Mouse (Mus musculus) small intestine, adult 2 months (tissue): Measurements from ENCODE around the gene Olfr273. TPM values are rescaled to one million over a fixed set of nuclear protein-coding genes. Genes with fewer than 3 reads are reported as not detected.
"Not testable (repeated sequence)": the region's sequence is repeated elsewhere in the genome, so short reads cannot be mapped to it uniquely, and the experiment has no call there.

Source experiments
- H3K27ac ChIP-seq: fragments of 200-500 bp; 2 replicates; pipeline ENCODE4 v1.5.1; 2012; ENCODE audit warnings: low read depth, low read length, control low read depth, inconsistent platforms; ENCODE audit not compliant: insufficient read depth
- H3K27me3 ChIP-seq: fragments of 200-500 bp; 2 replicates; pipeline ENCODE4 v1.6.1; 2012; ENCODE audit warnings: mild to moderate bottlenecking, moderate library complexity, low read length, inconsistent platforms; ENCODE audit not compliant: control insufficient read depth, insufficient read depth
- H3K36me3 ChIP-seq: fragments of 200-500 bp; 2 replicates; pipeline ENCODE4 v1.6.1; 2012; ENCODE audit warnings: mild to moderate bottlenecking, low read length, control low read depth, inconsistent platforms; ENCODE audit not compliant: control insufficient read depth, insufficient read depth
- H3K4me1 ChIP-seq: fragments of 200-500 bp; 2 replicates; pipeline ENCODE4 v1.6.1; 2012; ENCODE audit warnings: low read length, inconsistent platforms, mixed read lengths; ENCODE audit not compliant: control insufficient read depth, insufficient read depth, insufficient read length
- H3K4me3 ChIP-seq: fragments of 200-500 bp; 2 replicates; pipeline ENCODE4 v1.5.1; 2012; ENCODE audit warnings: low read depth, mild to moderate bottlenecking, control low read depth, inconsistent platforms, low read length, moderate library complexity
- CTCF ChIP-seq: fragments of 200-500 bp; IDR thresholded peaks from 2 replicates; pipeline ENCODE4 v1.5.1; 2012; ENCODE audit warnings: low read depth, mild to moderate bottlenecking, control low read depth, inconsistent platforms, low read length, moderate library complexity, mixed read lengths; ENCODE audit not compliant: insufficient replicate concordance, insufficient read length; ENCODE audit errors: extremely low read depth
- POLR2A ChIP-seq: fragments of 200-500 bp; IDR thresholded peaks from 2 replicates; pipeline ENCODE4 v1.6.1; 2012; ENCODE audit warnings: low read depth, mild to moderate bottlenecking, control low read depth, inconsistent platforms, low read length, moderate library complexity
- WGBS: fragments of 180-500 bp; shearing (Covaris S2); methylation state at CpG from one replicate; pipeline ENCODE4 v1.1.7; 2018; 5-methylcytosine and 5-hydroxymethylcytosine counted together
- polyA plus RNA-seq: library from polyadenylated mRNA; depleted of rRNA; stranded (reverse); fragments of >200 nt; gene quantifications from 2 replicates; pipeline ENCODE4 v1.2.3, GENCODE M21; 2012; rRNA removed

The Olfr273 gene
- not detected in 2 replicates for polyA plus RNA-seq

- WGBS: 76% methylated on average over 1 of the region's 1 CpGs
- Histone ChIP-seq H3K4me1 (no peaks in the 10 kb centered on the region), H3K27ac (no peak within 1 kb of the TSS), H3K36me3 (no peaks in the 10 kb centered on the region), H3K27me3 (no peaks in the 10 kb centered on the region), H3K4me3 (no peak within 1 kb of the TSS)
- TF ChIP-seq CTCF (no peak), POLR2A (no peak)
Measured at GRCm38 (mm10) chr4:52859136-52859535, at the start of gene Olfr273. Gene Olfr273, minus strand, starts transcription at chr4:52859236.

GRCm38 (mm10) chr4:52864156-52864555, 5.1 kb upstream of the Olfr273 start:
- Histone ChIP-seq H3K36me3 (no peaks in the 10 kb centered on the region), H3K27me3 (no peaks in the 10 kb centered on the region), H3K4me1 (no peaks in the 10 kb centered on the region), H3K4me3 (no peak overlapping the region), H3K27ac (no peak overlapping the region)
- WGBS: 89% methylated on average over 9 of the region's 9 CpGs
- TF ChIP-seq CTCF (no peak), POLR2A (no peak)

- no peak overlapping the region for H3K4me3 ChIP-seq
- no peak for TF ChIP-seq POLR2A
- no peak for TF ChIP-seq CTCF
- no peaks in the 10 kb centered on the region for H3K27me3 ChIP-seq
- no peaks in the 10 kb centered on the region for H3K36me3 ChIP-seq
- no peaks in the 10 kb centered on the region for H3K4me1 ChIP-seq
- H3K27ac ChIP-seq: no peak overlapping the region
- 82% methylated on average over 5 of the region's 5 CpGs for WGBS
Measured at GRCm38 (mm10) chr4:52849672-52850071, 9.4 kb downstream of the Olfr273 start.

GRCm38 (mm10) chr4:52849039-52849635, 9.9 kb downstream of the Olfr273 start:
- no peak overlapping the region for H3K4me3 ChIP-seq
- no peak for TF ChIP-seq POLR2A
- no peak for TF ChIP-seq CTCF
- no peaks in the 10 kb centered on the region for H3K4me1 ChIP-seq
- H3K27me3 ChIP-seq: no peaks in the 10 kb centered on the region
- WGBS: 50% methylated on average over 4 of the region's 4 CpGs
- H3K27ac ChIP-seq: no peak overlapping the region
- H3K36me3 ChIP-seq: no peaks in the 10 kb centered on the region

- H3K4me1 ChIP-seq, H3K27me3 ChIP-seq, H3K36me3 ChIP-seq, H3K27ac ChIP-seq, H3K4me3 ChIP-seq: not testable (repeated sequence)
- 16% methylated on average over 1 of the region's 1 CpGs for WGBS
Measured at GRCm38 (mm10) chr4:52845411-52845810, 13.6 kb downstream of the Olfr273 start.

- TF ChIP-seq CTCF (no peak), POLR2A (no peak)
- 95% methylated on average over 11 of the region's 11 CpGs for WGBS
- H3K27me3 ChIP-seq: no peaks in the 10 kb centered on the region
Measured at GRCm38 (mm10) chr4:52821375-52821774, 37.7 kb downstream of the Olfr273 start.

GRCm38 (mm10) chr4:52814304-52814703, 44.7 kb downstream of the Olfr273 start, which contains the start of gene Olfr275:
Gene Olfr275, plus strand, starts transcription at chr4:52814604.
- WGBS: 75% methylated on average over 2 of the region's 2 CpGs
- Histone ChIP-seq H3K4me3 (no peak within 1 kb of the TSS), H3K36me3 (no peaks in the 10 kb centered on the region)

More at GRCm38 (mm10) chr4:52821375-52821774, 37.7 kb downstream of the Olfr273 start:
- Histone ChIP-seq H3K4me1 (no peaks in the 10 kb centered on the region), H3K36me3 (no peaks in the 10 kb centered on the region), H3K4me3 (no peak overlapping the region), H3K27ac (no peak overlapping the region)

More at GRCm38 (mm10) chr4:52814304-52814703, 44.7 kb downstream of the Olfr273 start, which contains the start of gene Olfr275:
- Histone ChIP-seq H3K27ac (no peak within 1 kb of the TSS), H3K27me3 (no peaks in the 10 kb centered on the region), H3K4me1 (no peaks in the 10 kb centered on the region)
- no peak for TF ChIP-seq POLR2A
- no peak for TF ChIP-seq CTCF
